Mouse (Mus musculus) forebrain, embryonic 15.5 days (tissue): Measurements from ENCODE around the gene Mfsd2a. TPM values are rescaled to one million over a fixed set of nuclear protein-coding genes. Genes with fewer than 3 reads are reported as not detected.

Experiments
- ATAC-seq: fragments of 200-750 bp; cut with Nextera tagmentation; replicated peaks from 2 replicates; pipeline ENCODE4 v1.8.0; 2017; ENCODE audit warnings: mild to moderate bottlenecking, moderate TSS enrichment, moderate library complexity
- H3K27ac ChIP-seq: fragments of 300-500 bp; sonication (generic); replicated peaks from 2 replicates; pipeline ENCODE4 v1.5.1; 2015; ENCODE audit warnings: mild to moderate bottlenecking, inconsistent platforms
- H3K27me3 ChIP-seq: fragments of 300-500 bp; sonication (generic); 2 replicates; pipeline ENCODE4 v1.6.1; 2015; ENCODE audit warnings: inconsistent platforms
- H3K36me3 ChIP-seq: fragments of 300-500 bp; sonication (generic); 2 replicates; pipeline ENCODE4 v1.6.1; 2015; ENCODE audit warnings: mild to moderate bottlenecking, inconsistent platforms
- H3K4me1 ChIP-seq: fragments of 300-500 bp; sonication (generic); 2 replicates; pipeline ENCODE4 v1.6.1; 2015; ENCODE audit warnings: inconsistent platforms
- H3K4me2 ChIP-seq: fragments of 300-500 bp; sonication (generic); replicated peaks from 2 replicates; pipeline ENCODE4 v1.6.1; 2015; ENCODE audit warnings: mild to moderate bottlenecking, inconsistent platforms
- H3K4me3 ChIP-seq: fragments of 300-500 bp; sonication (generic); 2 replicates; pipeline ENCODE4 v1.5.1; 2015; ENCODE audit warnings: mild to moderate bottlenecking, inconsistent platforms
- H3K9ac ChIP-seq: fragments of 300-500 bp; sonication (generic); replicated peaks from 2 replicates; pipeline ENCODE4 v1.6.1; 2015; ENCODE audit warnings: mild to moderate bottlenecking, inconsistent platforms
- H3K9me3 ChIP-seq: fragments of 300-500 bp; sonication (generic); 2 replicates; pipeline ENCODE4 v1.6.1; 2016; ENCODE audit warnings: inconsistent platforms
- WGBS: fragments of 180-500 bp; shearing (Covaris S2); methylation state at CpG from one replicate; pipeline ENCODE4 v1.1.7; 2015; ENCODE audit warnings: mixed read lengths; 5-methylcytosine and 5-hydroxymethylcytosine counted together
- polyA plus RNA-seq: library from polyadenylated mRNA; unstranded; fragments of >200 nt; fragmentation: Nextera tagmentation; extraction: Ambion mirVana; gene quantifications from 2 replicates; pipeline ENCODE4 v1.2.1, GENCODE M21; 2015

Mfsd2a gene
- 33.4 and 35.4 TPM in 2 replicates for polyA plus RNA-seq

DNA sequence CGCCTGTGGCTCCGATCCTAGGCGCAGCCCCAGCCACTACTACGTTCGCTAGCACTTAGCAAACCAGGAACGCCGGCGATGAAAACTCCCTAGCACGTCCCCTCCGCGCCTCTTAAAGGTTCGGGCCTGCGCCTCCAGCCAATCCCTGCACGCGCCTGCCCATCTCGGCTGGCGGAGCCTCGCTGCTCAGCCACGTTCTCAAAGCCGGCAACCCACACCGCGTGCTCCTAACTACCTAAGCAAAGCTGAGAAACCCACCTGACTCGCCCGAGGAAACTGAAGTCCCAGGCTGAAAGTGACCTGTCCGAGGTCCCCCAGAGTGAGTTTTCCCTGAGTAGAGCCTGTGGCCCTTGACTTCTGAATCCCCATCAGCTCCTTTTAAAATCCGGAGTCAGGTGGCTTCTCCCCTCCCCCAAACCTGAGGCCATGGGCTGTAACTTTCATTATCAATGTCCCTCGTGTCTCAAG lies at the start of gene Mfsd2a:
TSS of gene Mfsd2a (minus strand) at position 89 of the 468 bp plus-strand sequence.
- under 1% methylated on average over 27 of the region's 27 CpGs for WGBS
- Histone ChIP-seq H3K27ac (peak within 1 kb of the TSS; percentile 49), H3K36me3 (no peaks in the 10 kb centered on the region), H3K27me3 (no peaks in the 10 kb centered on the region), H3K4me2 (peak within 1 kb of the TSS; percentile 99), H3K9me3 (no peaks in the 10 kb centered on the region), H3K9ac (peak within 1 kb of the TSS; percentile 78), H3K4me1 (peaks cover 43% of the 10 kb centered on the region), H3K4me3 (peak within 1 kb of the TSS; percentile 83)
- peak; percentile 75 for ATAC-seq

DNA sequence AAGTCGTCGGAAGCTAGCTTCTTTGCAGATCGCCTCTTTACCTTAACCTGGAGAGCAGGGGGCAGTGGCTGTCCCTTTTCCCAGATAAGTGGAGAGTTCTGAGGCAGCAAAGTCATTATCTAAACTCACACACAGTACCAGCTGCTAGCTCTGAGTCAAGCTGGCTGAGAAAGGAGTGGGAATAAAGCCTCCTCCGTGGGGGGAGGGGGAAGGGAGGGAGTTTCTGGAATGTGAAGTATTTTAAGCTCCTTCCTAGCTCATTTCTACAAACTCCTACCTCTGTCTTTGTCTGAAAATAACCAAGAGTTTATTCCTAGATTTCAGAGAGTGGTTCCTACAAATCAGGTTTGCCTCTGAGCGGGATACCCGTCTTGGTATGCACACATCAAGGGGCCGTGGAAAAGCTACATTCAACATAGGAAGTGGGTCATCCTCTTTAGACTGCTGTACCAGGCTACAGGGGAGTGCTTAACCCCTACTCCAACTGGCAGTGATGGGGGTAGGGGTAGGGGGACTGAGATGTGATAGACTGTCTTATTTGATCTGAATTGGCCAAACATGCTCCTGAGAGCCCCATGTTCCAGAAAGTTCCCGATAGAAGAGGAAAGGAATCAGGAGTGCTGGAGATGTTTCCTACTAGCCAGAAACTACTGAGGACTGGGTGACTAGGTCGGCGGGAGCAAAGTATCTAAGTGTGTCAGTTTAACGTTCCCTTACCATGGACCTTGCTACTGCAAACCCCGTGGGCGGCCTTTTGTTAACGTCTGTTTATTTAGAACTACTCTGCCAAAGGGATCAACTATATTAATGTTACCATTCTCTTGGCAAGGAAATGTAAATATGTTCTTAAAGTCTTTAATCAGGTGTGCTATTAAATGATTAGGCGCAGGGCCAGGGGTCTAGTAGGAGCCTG lies 44.3 kb upstream of the Mfsd2a start:
- WGBS = 35% methylated on average over 15 of the region's 15 CpGs
- H3K36me3 ChIP-seq = peaks cover 24% of the 10 kb centered on the region
- H3K4me1 ChIP-seq = peaks cover 26% of the 10 kb centered on the region
- no peak overlapping the region for H3K27ac ChIP-seq
- ATAC-seq = no peak
- H3K9me3 ChIP-seq = no peaks in the 10 kb centered on the region
- no peak overlapping the region for H3K4me2 ChIP-seq
- H3K9ac ChIP-seq = no peak overlapping the region
- H3K27me3 ChIP-seq = no peaks in the 10 kb centered on the region
- H3K4me3 ChIP-seq = no peak overlapping the region

DNA sequence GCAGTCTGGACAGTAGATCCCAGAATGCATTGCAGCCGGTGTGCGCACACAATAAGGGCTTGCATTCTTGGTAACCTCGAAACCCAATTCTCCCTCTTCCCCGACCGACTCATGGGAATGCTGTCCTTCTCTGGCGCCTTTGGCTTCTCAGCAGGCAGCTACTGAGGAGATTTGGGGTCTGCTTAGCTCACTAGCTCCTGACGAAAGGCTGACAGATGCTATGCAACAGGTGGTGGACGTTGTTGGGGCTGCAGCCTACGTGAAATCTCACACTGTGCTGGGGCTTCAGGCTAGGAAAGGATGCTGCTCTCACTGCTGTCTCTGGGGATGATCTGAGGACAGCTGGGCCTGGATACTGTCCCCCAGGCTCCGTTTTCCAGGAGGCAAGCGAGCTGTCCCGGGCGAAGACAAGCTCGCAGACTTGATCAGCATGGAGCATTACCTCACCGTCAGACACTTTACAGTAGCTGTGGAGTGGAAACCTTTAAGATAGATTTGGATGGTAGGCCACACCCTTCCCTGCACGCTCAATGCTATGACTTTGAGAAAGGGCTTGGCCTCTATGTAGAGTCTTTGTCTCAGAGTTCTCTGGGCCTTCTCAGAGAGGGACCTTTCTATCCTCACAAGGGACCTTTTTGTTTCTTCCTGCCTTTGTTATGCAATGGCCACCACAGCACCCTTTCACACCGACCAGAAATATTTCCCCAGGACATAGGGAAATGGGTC lies 39.8 kb upstream of the Mfsd2a start:
- H3K27me3 ChIP-seq = no peaks in the 10 kb centered on the region
- no peak overlapping the region for H3K4me3 ChIP-seq
- WGBS = 41% methylated on average over 17 of the region's 17 CpGs
- H3K9ac ChIP-seq = no peak overlapping the region
- ATAC-seq = no peak
- peak overlapping the region; percentile 79; the same call in 1 of the 2 replicates for H3K4me2 ChIP-seq
- H3K36me3 ChIP-seq = peaks cover 26% of the 10 kb centered on the region
- no peak overlapping the region for H3K27ac ChIP-seq
- peaks cover 60% of the 10 kb centered on the region for H3K4me1 ChIP-seq
- no peaks in the 10 kb centered on the region for H3K9me3 ChIP-seq

DNA sequence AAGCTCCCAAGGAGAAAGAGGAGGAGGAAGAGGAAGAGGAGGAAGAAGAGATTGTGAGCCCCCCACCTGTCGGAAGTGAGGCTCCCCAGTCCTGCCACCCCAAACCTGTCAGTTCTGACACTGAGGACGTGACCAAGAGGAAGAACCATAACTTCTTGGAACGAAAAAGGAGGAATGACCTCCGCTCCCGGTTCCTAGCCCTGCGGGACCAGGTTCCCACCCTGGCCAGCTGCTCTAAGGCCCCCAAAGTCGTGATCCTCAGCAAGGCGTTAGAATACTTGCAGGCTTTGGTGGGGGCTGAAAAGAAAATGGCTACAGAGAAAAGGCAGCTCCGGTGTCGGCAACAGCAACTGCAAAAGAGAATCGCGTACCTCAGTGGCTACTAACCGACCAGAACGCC lies 39.1 kb upstream of the Mfsd2a start:
- no peak for ATAC-seq
- H3K4me3 ChIP-seq = peak overlapping the region; percentile 95

DNA sequence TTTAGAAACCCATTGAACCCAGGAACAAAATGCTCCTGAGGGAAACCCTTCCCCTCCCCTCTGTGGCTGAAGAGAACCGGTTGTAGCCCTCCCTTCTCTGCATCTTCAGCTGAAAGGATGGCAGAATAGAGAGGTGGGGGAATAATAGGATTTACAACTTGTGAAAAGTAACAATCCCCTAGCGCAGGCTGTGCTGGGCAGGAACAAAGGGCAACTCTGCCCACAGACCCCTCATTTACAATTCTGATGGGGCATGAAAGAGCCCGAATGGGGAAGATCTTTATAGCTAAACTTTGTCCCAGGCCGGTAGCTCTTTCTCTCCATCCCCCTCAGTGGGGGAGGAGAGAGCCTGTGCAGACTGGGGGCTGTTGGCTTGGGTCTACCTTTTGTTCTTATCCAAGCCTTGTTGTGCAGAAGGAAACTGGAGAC lies 38.3 kb upstream of the Mfsd2a start:
- peak overlapping the region; percentile 79 for H3K4me2 ChIP-seq
- no peak for ATAC-seq
- H3K27ac ChIP-seq = peak overlapping the region; percentile 84
- H3K27me3 ChIP-seq = no peaks in the 10 kb centered on the region
- peak overlapping the region; percentile 95 for H3K4me3 ChIP-seq
- peaks cover 26% of the 10 kb centered on the region for H3K36me3 ChIP-seq
- no peaks in the 10 kb centered on the region for H3K9me3 ChIP-seq
- peaks cover 50% of the 10 kb centered on the region for H3K4me1 ChIP-seq
- peak overlapping the region; percentile 54 for H3K9ac ChIP-seq
- WGBS = 0% methylated on average over 4 of the region's 4 CpGs

More for the DNA sequence above, 39.1 kb upstream of the Mfsd2a start:
- H3K36me3 ChIP-seq = peaks cover 26% of the 10 kb centered on the region
- H3K27me3 ChIP-seq = no peaks in the 10 kb centered on the region
- 0 out of 2 replicates have a peak overlapping the region, but pooled peaks have one; percentile 10 for H3K9ac ChIP-seq
- peak overlapping the region; percentile 84; the same call in 1 of the 2 replicates for H3K27ac ChIP-seq
- 43% methylated on average over 14 of the region's 14 CpGs for WGBS
- H3K9me3 ChIP-seq = no peaks in the 10 kb centered on the region
- H3K4me2 ChIP-seq = peak overlapping the region; percentile 79
- H3K4me1 ChIP-seq = peaks cover 56% of the 10 kb centered on the region

DNA sequence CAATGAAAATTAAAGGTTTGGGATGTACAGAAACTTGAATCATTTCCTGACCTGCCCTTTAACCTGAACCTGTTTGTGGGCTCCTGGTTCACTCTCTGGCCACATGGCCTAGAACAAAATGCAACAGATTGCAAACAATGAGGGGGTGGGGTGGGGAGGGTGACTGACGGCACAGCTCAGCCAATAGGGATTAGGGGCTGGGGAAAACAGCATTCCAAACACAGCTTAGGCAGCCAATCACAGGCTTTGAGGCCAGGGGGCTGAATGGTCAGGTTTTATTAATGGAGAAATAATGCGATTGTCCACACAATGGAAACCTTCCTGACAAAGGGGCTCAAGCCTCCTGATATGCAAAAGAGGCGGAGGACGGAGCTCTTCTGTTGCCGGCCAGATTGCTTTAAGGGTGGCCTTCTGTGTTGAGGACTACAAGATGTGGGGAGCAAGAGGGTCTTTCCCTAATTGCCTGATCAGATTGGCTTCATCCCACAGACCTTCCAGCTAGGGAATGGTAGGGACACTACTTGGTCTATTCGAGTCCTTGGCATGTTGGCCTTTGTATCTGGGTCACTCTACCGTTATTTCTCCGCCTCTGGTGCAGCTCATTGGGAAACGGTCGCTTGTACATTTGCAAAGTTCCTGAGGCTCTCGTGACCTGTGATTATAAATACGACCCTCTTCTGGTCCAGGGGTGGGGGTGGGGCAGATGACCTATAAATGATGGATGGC lies 37.7 kb upstream of the Mfsd2a start:
- Histone ChIP-seq H3K4me3 (peak overlapping the region; percentile 95), H3K36me3 (peaks cover 26% of the 10 kb centered on the region), H3K9me3 (no peaks in the 10 kb centered on the region), H3K4me2 (peak overlapping the region; percentile 79), H3K4me1 (peaks cover 50% of the 10 kb centered on the region), H3K9ac (peak overlapping the region; percentile 54), H3K27ac (peak overlapping the region; percentile 84), H3K27me3 (no peaks in the 10 kb centered on the region)
- peak; percentile 59 for ATAC-seq
- WGBS = under 1% methylated on average over 12 of the region's 12 CpGs

DNA sequence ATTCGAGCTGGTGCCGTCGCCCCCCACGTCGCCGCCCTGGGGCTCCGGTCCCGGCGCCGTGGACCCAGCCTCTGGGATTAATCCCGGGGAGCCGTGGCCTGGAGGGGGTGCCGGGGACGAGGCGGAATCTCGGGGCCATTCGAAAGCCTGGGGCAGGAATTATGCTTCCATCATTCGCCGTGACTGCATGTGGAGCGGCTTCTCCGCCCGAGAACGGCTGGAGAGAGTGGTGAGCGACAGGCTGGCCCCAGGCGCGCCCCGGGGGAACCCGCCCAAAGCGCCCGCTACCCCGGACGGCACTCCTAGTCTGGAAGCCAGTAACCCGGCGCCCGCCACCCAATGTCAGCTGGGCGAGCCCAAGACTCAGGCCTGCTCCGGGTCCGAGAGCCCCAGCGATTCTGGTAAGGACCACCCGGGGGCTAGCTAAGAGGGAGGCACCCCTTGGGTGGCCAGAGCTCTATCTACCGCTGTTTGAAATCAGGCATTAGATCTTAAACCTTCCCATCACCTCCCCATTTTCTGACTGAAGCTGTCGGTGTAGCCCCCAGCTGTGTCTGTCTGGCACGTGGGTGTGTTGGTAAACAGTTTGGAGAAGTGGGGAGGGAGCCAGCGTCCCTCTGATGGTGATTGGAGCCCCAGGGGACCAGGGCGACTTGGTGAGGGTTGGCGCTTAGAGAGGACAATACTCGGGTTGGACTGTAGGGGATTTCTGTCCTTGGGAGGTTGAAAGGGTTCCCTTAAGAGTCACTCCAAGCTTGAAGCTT lies 35.8 kb upstream of the Mfsd2a start:
- Histone ChIP-seq H3K4me3 (peak overlapping the region; percentile 95), H3K36me3 (peaks cover 17% of the 10 kb centered on the region), H3K27ac (peak overlapping the region; percentile 96), H3K9me3 (no peaks in the 10 kb centered on the region), H3K4me2 (peak overlapping the region; percentile 79), H3K27me3 (no peaks in the 10 kb centered on the region), H3K4me1 (peaks cover 48% of the 10 kb centered on the region), H3K9ac (peak overlapping the region; percentile 96)
- peak; percentile 10 for ATAC-seq
- WGBS = under 1% methylated on average over 47 of the region's 47 CpGs

DNA sequence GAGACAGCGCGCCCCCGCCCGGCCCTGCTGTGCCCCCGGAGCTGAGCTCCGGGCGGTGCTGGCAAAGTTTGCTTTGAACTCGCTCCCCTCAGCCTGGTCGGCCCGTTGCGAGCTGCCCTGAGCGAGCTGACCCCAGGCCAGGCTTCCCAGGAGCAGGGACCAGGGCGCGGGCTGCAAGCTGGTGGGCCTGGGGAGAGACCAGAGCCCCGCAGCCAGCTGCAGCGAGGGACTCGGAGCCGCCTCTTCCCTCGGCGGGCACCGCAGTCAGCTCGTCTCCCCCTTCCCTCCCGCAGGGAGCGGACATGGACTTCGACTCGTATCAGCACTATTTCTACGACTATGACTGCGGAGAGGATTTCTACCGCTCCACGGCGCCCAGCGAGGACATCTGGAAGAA lies 35.2 kb upstream of the Mfsd2a start:
- Histone ChIP-seq H3K9me3 (no peaks in the 10 kb centered on the region), H3K4me1 (peaks cover 43% of the 10 kb centered on the region), H3K4me2 (peak overlapping the region; percentile 79), H3K36me3 (peaks cover 11% of the 10 kb centered on the region), H3K9ac (peak overlapping the region; percentile 96), H3K27me3 (no peaks in the 10 kb centered on the region), H3K4me3 (peak overlapping the region; percentile 95), H3K27ac (peak overlapping the region; percentile 96)
- ATAC-seq = no peak; the same call in none of the 2 replicates
- WGBS = under 1% methylated on average over 32 of the region's 32 CpGs

DNA sequence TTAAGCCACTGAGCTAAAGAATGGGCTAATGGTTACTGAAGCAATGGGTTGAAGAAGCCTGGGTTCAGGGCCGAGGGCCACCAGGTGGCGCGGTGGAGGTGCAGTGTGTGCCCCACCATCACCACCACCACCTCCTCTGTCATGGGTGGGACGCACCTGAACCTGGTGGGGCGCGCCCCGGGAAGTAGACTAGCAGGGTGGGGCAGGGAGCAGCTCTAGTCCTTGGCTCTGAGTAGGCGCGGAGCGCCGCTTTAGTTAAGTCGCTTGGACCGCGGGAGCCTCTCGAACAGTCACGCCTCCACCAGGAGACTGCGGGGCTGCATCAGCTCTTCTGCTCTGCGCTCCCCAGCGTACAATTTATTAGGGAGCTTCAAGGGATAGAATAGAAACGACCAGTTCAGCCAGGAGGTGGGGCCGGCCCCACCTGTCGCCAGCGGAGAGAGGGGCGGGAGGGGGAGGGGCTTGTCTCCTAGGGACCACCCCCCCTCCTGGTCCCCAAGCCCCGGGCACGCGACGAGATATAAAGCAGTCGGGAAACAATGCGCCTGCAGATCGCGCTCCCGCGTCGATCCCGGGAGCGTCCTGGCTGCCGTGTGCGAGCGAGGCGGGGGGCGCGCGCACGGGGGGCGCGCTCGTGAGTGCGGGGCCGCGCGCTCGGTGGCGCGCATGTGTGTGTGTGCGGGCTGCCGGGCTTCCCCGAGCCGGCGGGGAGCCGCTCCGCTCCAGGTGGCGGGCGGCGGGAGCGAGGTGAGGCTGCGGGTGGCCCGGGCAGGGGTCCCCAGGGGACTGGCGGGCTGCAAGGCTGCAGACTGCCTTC lies 34.6 kb upstream of the Mfsd2a start, which contains the start of gene Mycl:
TSS of gene Mycl (plus strand) at position 249 of the 817 bp plus-strand sequence.
- Histone ChIP-seq H3K4me3 (peak within 1 kb of the TSS; percentile 95), H3K9ac (peak within 1 kb of the TSS; percentile 96), H3K27me3 (no peaks in the 10 kb centered on the region), H3K9me3 (no peaks in the 10 kb centered on the region), H3K4me2 (peak within 1 kb of the TSS; percentile 79), H3K4me1 (peaks cover 37% of the 10 kb centered on the region), H3K36me3 (peaks cover 5% of the 10 kb centered on the region), H3K27ac (peak within 1 kb of the TSS; percentile 96)
- ATAC-seq = peak; percentile 85
- 0% methylated on average over 62 of the region's 69 CpGs for WGBS

DNA sequence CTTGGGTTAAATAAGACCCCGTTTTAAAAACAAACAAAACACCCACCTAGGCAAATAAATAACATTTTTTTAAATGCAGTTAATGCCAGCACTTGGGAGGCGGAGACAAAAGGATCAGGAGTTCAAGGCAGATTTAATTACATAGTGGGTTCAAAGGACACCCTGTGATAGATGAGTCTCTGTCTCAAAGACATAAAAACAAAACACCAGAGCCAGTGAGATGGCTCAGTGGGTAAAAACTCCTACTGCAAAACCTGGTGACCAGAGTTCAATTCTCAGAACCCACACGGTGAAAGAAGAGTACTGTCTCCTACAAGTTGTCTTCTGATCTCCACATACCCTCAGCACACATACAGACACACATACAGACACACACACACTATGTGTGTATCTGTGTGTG lies 31.3 kb upstream of the Mfsd2a start:
- no peak overlapping the region for H3K9ac ChIP-seq
- no peak overlapping the region for H3K27ac ChIP-seq
- no peak overlapping the region for H3K4me2 ChIP-seq
- H3K9me3 ChIP-seq = no peaks in the 10 kb centered on the region
- no peaks in the 10 kb centered on the region for H3K27me3 ChIP-seq
- H3K4me3 ChIP-seq = no peak overlapping the region
- H3K36me3 ChIP-seq = no peaks in the 10 kb centered on the region
- 72% methylated on average over 3 of the region's 3 CpGs for WGBS
- peaks cover 6% of the 10 kb centered on the region; the same call in 1 of the 2 replicates for H3K4me1 ChIP-seq
- no peak for ATAC-seq
